Mouse (Mus musculus) testis, adult 2 months (tissue): ENCODE measurements around the gene P2rx2. TPM values are rescaled to one million over a fixed set of nuclear protein-coding genes. Genes with fewer than 3 reads are reported as not detected.

Source experiments
- H3K27ac ChIP-seq: fragments of 200-500 bp; 2 replicates; pipeline ENCODE4 v1.5.1; 2012; ENCODE audit warnings: low read depth, low read length; ENCODE audit not compliant: control insufficient read depth, insufficient read depth
- H3K27me3 ChIP-seq: fragments of 200-500 bp; 2 replicates; pipeline ENCODE4 v1.6.1; 2012; ENCODE audit warnings: mild to moderate bottlenecking, low read length, moderate library complexity; ENCODE audit not compliant: control insufficient read depth, insufficient read depth
- H3K36me3 ChIP-seq: fragments of 200-500 bp; 2 replicates; pipeline ENCODE4 v1.6.1; 2012; ENCODE audit warnings: mild to moderate bottlenecking, low read length; ENCODE audit not compliant: control insufficient read depth, insufficient read depth
- H3K4me1 ChIP-seq: fragments of 200-500 bp; 2 replicates; pipeline ENCODE4 v1.6.1; 2012; ENCODE audit warnings: low read length; ENCODE audit not compliant: control insufficient read depth, insufficient read depth
- H3K4me3 ChIP-seq: fragments of 200-500 bp; 2 replicates; pipeline ENCODE4 v1.5.1; 2012; ENCODE audit warnings: low read depth, mild to moderate bottlenecking, low read length, moderate library complexity, mixed read lengths; ENCODE audit not compliant: control insufficient read depth
- CTCF ChIP-seq: fragments of 200-500 bp; IDR thresholded peaks from 2 replicates; pipeline ENCODE4 v1.5.1; 2012; ENCODE audit warnings: low read depth, mild to moderate bottlenecking, inconsistent platforms, low read length, moderate library complexity; ENCODE audit not compliant: control insufficient read depth, insufficient read depth, insufficient replicate concordance
- POLR2A ChIP-seq: fragments of 200-500 bp; IDR thresholded peaks from 2 replicates; pipeline ENCODE4 v1.6.1; 2012; ENCODE audit warnings: low read depth, mild to moderate bottlenecking, inconsistent platforms, low read length, moderate library complexity; ENCODE audit not compliant: control insufficient read depth
- polyA plus RNA-seq: library from polyadenylated mRNA; depleted of rRNA; stranded (reverse); fragments of >200 nt; gene quantifications from 2 replicates; pipeline ENCODE4 v1.2.3, GENCODE M21; 2012; rRNA removed

P2rx2 gene
- polyA plus RNA-seq: 70.2 and 93.7 TPM in 2 replicates

- Histone ChIP-seq H3K36me3 (no peaks in the 10 kb centered on the region), H3K27me3 (no peaks in the 10 kb centered on the region), H3K27ac (no peak within 1 kb of the TSS), H3K4me1 (peaks cover 6% of the 10 kb centered on the region; the same call in 1 of the 2 replicates), H3K4me3 (peak within 1 kb of the TSS; percentile 62)
- no peak for TF ChIP-seq CTCF
- peak; percentile 46; the same call in 1 of the 2 replicates for TF ChIP-seq POLR2A
Measured at GRCm38 (mm10) chr5:110342648-110343284, at the start of gene P2rx2. TSS of gene P2rx2 (minus strand) at chr5:110343212.

GRCm38 (mm10) chr5:110392727-110393126 lies 49.7 kb upstream of the P2rx2 start:
- no peak for TF ChIP-seq CTCF
- H3K4me1 ChIP-seq: peaks cover 3% of the 10 kb centered on the region; the same call in 1 of the 2 replicates
- H3K27me3 ChIP-seq: no peaks in the 10 kb centered on the region
- no peak overlapping the region for H3K4me3 ChIP-seq
- no peaks in the 10 kb centered on the region for H3K36me3 ChIP-seq
- H3K27ac ChIP-seq: no peak overlapping the region

GRCm38 (mm10) chr5:110390631-110391030 lies 47.6 kb upstream of the P2rx2 start:
- no peaks in the 10 kb centered on the region for H3K27me3 ChIP-seq
- H3K27ac ChIP-seq: no peak overlapping the region
- no peaks in the 10 kb centered on the region for H3K36me3 ChIP-seq
- TF ChIP-seq POLR2A (no peak), CTCF (no peak)
- no peak overlapping the region for H3K4me3 ChIP-seq
- peaks cover 14% of the 10 kb centered on the region for H3K4me1 ChIP-seq

GRCm38 (mm10) chr5:110387332-110387731 lies 44.3 kb upstream of the P2rx2 start:
- Histone ChIP-seq H3K4me3 (peak overlapping the region; percentile 80; the same call in 1 of the 2 replicates), H3K27me3 (no peaks in the 10 kb centered on the region), H3K27ac (no peak overlapping the region), H3K4me1 (peaks cover 19% of the 10 kb centered on the region), H3K36me3 (no peaks in the 10 kb centered on the region)
- no peak for TF ChIP-seq CTCF

GRCm38 (mm10) chr5:110386371-110387330 lies 43.6 kb upstream of the P2rx2 start:
- H3K4me1 ChIP-seq: peaks cover 19% of the 10 kb centered on the region
- H3K27ac ChIP-seq: no peak overlapping the region
- no peaks in the 10 kb centered on the region for H3K36me3 ChIP-seq
- TF ChIP-seq POLR2A (no peak), CTCF (no peak)
- no peaks in the 10 kb centered on the region for H3K27me3 ChIP-seq
- H3K4me3 ChIP-seq: peak overlapping the region; percentile 80

- no peak overlapping the region for H3K4me3 ChIP-seq
- H3K27me3 ChIP-seq: no peaks in the 10 kb centered on the region
- no peaks in the 10 kb centered on the region for H3K36me3 ChIP-seq
- H3K4me1 ChIP-seq: peaks cover 19% of the 10 kb centered on the region
- TF ChIP-seq CTCF: no peak
- no peak for TF ChIP-seq POLR2A
- H3K27ac ChIP-seq: no peak overlapping the region
Measured at GRCm38 (mm10) chr5:110385263-110385662, 42.3 kb upstream of the P2rx2 start.

GRCm38 (mm10) chr5:110384491-110384890 lies 41.5 kb upstream of the P2rx2 start:
- no peaks in the 10 kb centered on the region for H3K36me3 ChIP-seq
- no peak for TF ChIP-seq CTCF
- no peak for TF ChIP-seq POLR2A
- H3K4me1 ChIP-seq: peaks cover 19% of the 10 kb centered on the region
- H3K4me3 ChIP-seq: no peak overlapping the region
- H3K27ac ChIP-seq: no peak overlapping the region
- no peaks in the 10 kb centered on the region for H3K27me3 ChIP-seq
